Mouse (Mus musculus) right cerebral cortex, postnatal 4 days (tissue): ENCODE data around the gene Thbs2.
"Not testable (repeated sequence)": the region's sequence is repeated elsewhere in the genome, so short reads cannot be mapped to it uniquely, and the experiment has no call there.

Experiments used
- DNase-seq: peaks from one replicate; pipeline ENCODE4 v3.0.0-alpha.2; 2022

The Thbs2 gene

GRCm38 (mm10) chr17:14628901-14629300 lies 65.1 kb downstream of the Thbs2 start:
- DNase-seq = no peak

GRCm38 (mm10) chr17:14627828-14628338 lies 66.2 kb downstream of the Thbs2 start:
- no peak for DNase-seq

GRCm38 (mm10) chr17:14624433-14624832 lies 69.6 kb downstream of the Thbs2 start:
- DNase-seq = no peak

GRCm38 (mm10) chr17:14621006-14621405 lies 73.0 kb downstream of the Thbs2 start:
- DNase-seq = not testable (repeated sequence)

- no peak for DNase-seq
Measured at GRCm38 (mm10) chr17:14620037-14620436, 74.0 kb downstream of the Thbs2 start.

- DNase-seq = no peak
Measured at GRCm38 (mm10) chr17:14619038-14619437, 75.0 kb downstream of the Thbs2 start.
